In the genomic region with DNA sequence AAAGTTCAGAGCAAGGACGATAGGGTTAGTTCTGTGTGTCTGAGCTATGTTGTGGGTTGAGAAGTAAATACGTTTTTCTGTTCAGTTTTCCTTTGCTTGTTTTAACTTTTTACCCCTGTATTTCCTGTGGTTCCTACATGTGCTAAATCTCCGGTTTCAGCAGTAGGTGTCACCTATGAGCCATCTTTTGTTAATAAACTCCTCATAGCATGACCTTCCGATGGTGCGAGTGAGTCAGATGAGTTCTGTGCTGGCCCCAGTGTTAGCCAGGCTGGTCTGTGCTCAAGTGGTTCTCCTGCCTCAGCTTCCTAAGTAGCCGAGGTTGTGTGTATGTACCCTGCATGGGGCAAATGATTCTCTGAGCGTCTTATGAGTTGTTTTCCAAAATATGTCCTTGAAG, we compare ENCODE assay signal across 29 mouse cellular contexts. TPM values are rescaled to one million over a fixed set of nuclear protein-coding genes. Genes with fewer than 3 reads are reported as not detected.
DNase-seq lines count a peak whose midpoint lies in the region; ATAC-seq and TF ChIP-seq lines count a peak whose summit lies in the region.
"Had no signal": no experiment of that assay in that cellular context is flagged by ENCODE, and none has a peak within 500 bp of the region (broad histone marks: within the 10 kb centered on the region; RNA-seq: fewer than 3 reads in every experiment).

No protein-coding gene starts in this region.

- no peak for ATAC-seq in intestine, postnatal 0 days
- no peak for ATAC-seq in intestine, embryonic 15.5 days
- ATAC-seq: forebrain, embryonic 13.5 days; intestine, embryonic 16.5 days had no signal

- no peak overlapping the region for H3K27ac ChIP-seq in intestine, postnatal 0 days (ENCODE audit: low read depth, low read length)
- H3K27ac ChIP-seq in intestine, embryonic 15.5 days: no peak overlapping the region
- H3K27ac ChIP-seq in heart, embryonic 10.5 days: no peak overlapping the region
- H3K27ac ChIP-seq: embryonic facial prominence, embryonic 12.5 days; forebrain, embryonic 13.5 days; hindbrain, embryonic 14.5 days; midbrain, embryonic 10.5 days had no signal

- H3K9ac ChIP-seq in intestine, postnatal 0 days (ENCODE audit: low read depth, low read length): no peak overlapping the region
- no peak overlapping the region for H3K9ac ChIP-seq in intestine, embryonic 15.5 days
- H3K9ac ChIP-seq: embryonic facial prominence, embryonic 12.5 days; forebrain, embryonic 13.5 days; heart, embryonic 12.5 days; hindbrain, embryonic 14.5 days had no signal

- no peaks in the 10 kb centered on the region for H3K4me1 ChIP-seq in intestine, postnatal 0 days (replicated peaks; ENCODE audit: control insufficient read depth, insufficient read depth, low read length)
- H3K4me1 ChIP-seq in intestine, embryonic 15.5 days (replicated peaks): no peaks in the 10 kb centered on the region
- H3K4me1 ChIP-seq in heart, embryonic 10.5 days: no peaks in the 10 kb centered on the region
- H3K4me1 ChIP-seq: embryonic facial prominence, embryonic 12.5 days; forebrain, embryonic 13.5 days; heart, embryonic 12.5 days; midbrain, embryonic 10.5 days had no signal

- DNase-seq in 3T3-L1 (ENCODE audit: low read depth, low spot score) (peak; percentile 56), 416B (ENCODE audit: low read depth) (peak; percentile 50)
- DNase-seq in adrenal gland, postnatal 10 days: peak; percentile 9
- DNase-seq in right cerebral cortex, postnatal 10 days (ENCODE audit: low spot score in 2 of 2): no peak
- DNase-seq in heart, embryonic 10.5 days (ENCODE audit: low spot score): no peak
- DNase-seq: cerebellum, adult 9-11 months; gastrocnemius, postnatal 36 days; heart, postnatal 14 days; kidney, postnatal 10 days; liver; lung, postnatal 4 days; thymus, postnatal 14 days had no signal

- no peak overlapping the region for H3K4me2 ChIP-seq in intestine, postnatal 0 days (replicated peaks; ENCODE audit: low read depth)
- no peak overlapping the region for H3K4me2 ChIP-seq in intestine, embryonic 15.5 days (replicated peaks)
- H3K4me2 ChIP-seq: embryonic facial prominence, embryonic 12.5 days; forebrain, embryonic 13.5 days; heart, embryonic 12.5 days; hindbrain, embryonic 14.5 days had no signal

- 78% methylated on average over 7 of the region's 7 CpGs for WGBS in intestine, postnatal 0 days
- WGBS in intestine, embryonic 15.5 days: 82% methylated on average over 7 of the region's 7 CpGs
- WGBS in heart, embryonic 10.5 days: 88% methylated on average over 7 of the region's 7 CpGs

- peaks cover 54% of the 10 kb centered on the region for H3K36me3 ChIP-seq in intestine, postnatal 0 days (ENCODE audit: control insufficient read depth, insufficient read depth)
- peaks cover 19% of the 10 kb centered on the region; the same call in 1 of the 2 replicates for H3K36me3 ChIP-seq in intestine, embryonic 15.5 days
- H3K36me3 ChIP-seq in heart, embryonic 10.5 days: peaks cover 80% of the 10 kb centered on the region

- no peaks in the 10 kb centered on the region for H3K27me3 ChIP-seq in intestine, postnatal 0 days (replicated peaks; ENCODE audit: control insufficient read depth, insufficient read depth, low read length)
- H3K27me3 ChIP-seq in intestine, embryonic 15.5 days (replicated peaks): no peaks in the 10 kb centered on the region
- H3K27me3 ChIP-seq in heart, embryonic 10.5 days (ENCODE audit: insufficient read depth, poor library complexity, severe bottlenecking): no peaks in the 10 kb centered on the region
- H3K27me3 ChIP-seq: embryonic facial prominence, embryonic 12.5 days; forebrain, embryonic 13.5 days; heart, embryonic 12.5 days had no signal

- TF ChIP-seq CTCF in intestine, postnatal 0 days (IDR thresholded peaks at IDR 0.05; ENCODE audit: low read depth): peak; percentile 24; the same call in 1 of the 2 replicates

- no peaks in the 10 kb centered on the region for H3K9me3 ChIP-seq in intestine, postnatal 0 days (ENCODE audit: control insufficient read depth)
- no peaks in the 10 kb centered on the region for H3K9me3 ChIP-seq in intestine, embryonic 15.5 days
- H3K9me3 ChIP-seq in heart, embryonic 10.5 days: no peaks in the 10 kb centered on the region
- H3K9me3 ChIP-seq: embryonic facial prominence, embryonic 12.5 days; forebrain, embryonic 13.5 days; heart, embryonic 12.5 days; midbrain, embryonic 10.5 days had no signal

- H3K4me3 ChIP-seq in intestine, postnatal 0 days (ENCODE audit: low read depth, low read length): no peak overlapping the region
- H3K4me3 ChIP-seq in intestine, embryonic 15.5 days (replicated peaks): no peak overlapping the region
- H3K4me3 ChIP-seq in heart, embryonic 10.5 days: no peak overlapping the region
- H3K4me3 ChIP-seq: embryonic facial prominence, embryonic 12.5 days; erythroblast, embryonic 14.5 days; forebrain, embryonic 13.5 days; heart, embryonic 12.5 days; midbrain, embryonic 10.5 days had no signal

RNA-seq across cellular contexts. Expression of gene Htr2b, which starts 17.4 kb away (rescaled TPM):
- 3.6 and 4.3 TPM in 2 replicates for polyA plus RNA-seq in intestine, postnatal 0 days (2015; fragmentation: Nextera tagmentation; extraction: Ambion mirVana)
- 2.0 and 2.3 TPM in 2 replicates for polyA plus RNA-seq in intestine, embryonic 15.5 days (2015; fragmentation: Nextera tagmentation; extraction: Ambion mirVana)
- total RNA-seq in adrenal gland, postnatal 10 days (2021): under 1 TPM; 0.21 to 0.27 TPM
- polyA plus RNA-seq in heart, embryonic 10.5 days (2016; fragmentation: Nextera tagmentation; extraction: Ambion mirVana): 0.40 and 0.51 TPM in 2 replicates
- total RNA-seq: layer of hippocampus, adult 8-10 months; left cerebral cortex, adult 18-20 months; left cerebral cortex, postnatal 36 days; monocyte, adult 5-6 weeks had no signal
- polyA plus RNA-seq: brain, embryonic 14.5 days; erythroblast, embryonic 14.5 days; neural tube, embryonic 11.5 days had no signal

RNA-seq across cellular contexts. Expression of gene Psmd1, which starts 30.2 kb away (rescaled TPM):
- polyA plus RNA-seq in intestine, postnatal 0 days (2015; fragmentation: Nextera tagmentation; extraction: Ambion mirVana): 70.7 and 72.8 TPM in 2 replicates
- polyA plus RNA-seq in intestine, embryonic 15.5 days (2015; fragmentation: Nextera tagmentation; extraction: Ambion mirVana): 143 and 152 TPM in 2 replicates
- total RNA-seq in adrenal gland, postnatal 10 days (2021): 100 to 1,000 TPM in 1 of 2 experiments, 10 to 100 TPM in 1; 95.2 to 101 TPM
- polyA plus RNA-seq in heart, embryonic 10.5 days (2016; fragmentation: Nextera tagmentation; extraction: Ambion mirVana): 191 and 198 TPM in 2 replicates

RNA-seq across cellular contexts. Expression of gene Gm21972, which starts 39.0 kb away (rescaled TPM):
- polyA plus RNA-seq in intestine, postnatal 0 days (2015; fragmentation: Nextera tagmentation; extraction: Ambion mirVana): 0.33 and 0.35 TPM in 2 replicates
- polyA plus RNA-seq in intestine, embryonic 15.5 days (2015; fragmentation: Nextera tagmentation; extraction: Ambion mirVana): not detected in 2 replicates
- total RNA-seq in adrenal gland, postnatal 10 days (2021): 1 to 10 TPM; 1.3 to 2.7 TPM
- polyA plus RNA-seq in heart, embryonic 10.5 days (2016; fragmentation: Nextera tagmentation; extraction: Ambion mirVana): 0.24 TPM in 1 of 2 replicates, not detected in the other
- total RNA-seq: monocyte, adult 5-6 weeks had no signal
- polyA plus RNA-seq: intestine, embryonic 16.5 days; liver, embryonic 16.5 days had no signal

RNA-seq across cellular contexts. Expression of gene 2810459M11Rik, which starts 48.8 kb away (rescaled TPM):
- 3.0 and 3.3 TPM in 2 replicates for polyA plus RNA-seq in intestine, postnatal 0 days (2015; fragmentation: Nextera tagmentation; extraction: Ambion mirVana)
- 5.2 and 6.1 TPM in 2 replicates for polyA plus RNA-seq in intestine, embryonic 15.5 days (2015; fragmentation: Nextera tagmentation; extraction: Ambion mirVana)
- 1 to 10 TPM; 3.7 to 8.0 TPM for total RNA-seq in adrenal gland, postnatal 10 days (2021)
- polyA plus RNA-seq in heart, embryonic 10.5 days (2016; fragmentation: Nextera tagmentation; extraction: Ambion mirVana): 1.1 and 4.7 TPM in 2 replicates
- total RNA-seq: gastrocnemius, postnatal 36 days; heart, postnatal 14 days; MEL; monocyte, adult 5-6 weeks had no signal

Comparison
In these comparisons a context has a peak if more than half of its experiments do, and no peak if none do; other contexts are left out.
1. DNase-seq: peak in 3T3-L1 (single experiment), 416B (single experiment) and adrenal gland, postnatal 10 days (single experiment); none in right cerebral cortex, postnatal 10 days (0 of 2) and heart, embryonic 10.5 days (single experiment).